Mouse (Mus musculus) olfactory bulb, adult 2 months (tissue): Measurements from ENCODE around the gene Mrpl34.

Source experiments
- CTCF ChIP-seq: fragments of 200-500 bp; IDR thresholded peaks from 2 replicates; pipeline ENCODE4 v1.5.1; 2012; ENCODE audit warnings: low read depth, mild to moderate bottlenecking, low read length, moderate library complexity; ENCODE audit not compliant: insufficient read depth
- POLR2A ChIP-seq: fragments of 200-500 bp; IDR thresholded peaks from 2 replicates; pipeline ENCODE4 v1.6.1; 2012; ENCODE audit warnings: mild to moderate bottlenecking, low read depth, low read length, moderate library complexity; ENCODE audit not compliant: insufficient read depth

DNA sequence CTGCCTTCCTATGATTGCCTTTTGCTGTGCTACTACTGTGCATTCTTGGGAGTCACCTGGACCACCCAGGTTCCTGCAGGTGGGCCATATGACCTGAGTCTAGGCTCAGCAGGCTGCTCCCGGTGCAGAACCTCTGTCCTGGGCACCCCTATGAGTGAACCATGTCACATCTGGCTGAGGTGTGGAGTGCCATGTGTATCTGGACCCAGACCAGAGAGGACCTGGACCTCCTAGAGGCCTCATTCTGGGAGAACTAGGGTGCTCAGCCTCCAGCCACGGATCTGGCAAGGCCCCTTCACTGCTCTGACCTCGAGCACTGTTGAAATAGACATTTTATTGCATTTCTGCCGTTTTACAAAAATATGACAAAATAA is 10.9 kb downstream of the Mrpl34 start:
- TF ChIP-seq CTCF: no peak
- no peak for TF ChIP-seq POLR2A
